Mouse (Mus musculus): ENCODE results near the gene Tuba1a. TPM values are rescaled to one million over a fixed set of nuclear protein-coding genes. Genes with fewer than 3 reads are reported as not detected.
A peak's percentile ranks its signal among the peaks of the same experiment; 100 is the strongest.
"Not testable (repeated sequence)": the region's sequence is repeated elsewhere in the genome, so short reads cannot be mapped to it uniquely, and the experiment has no call there.

Tuba1a gene
- polyA plus RNA-seq, 1 experiment: 279 TPM

DNA sequence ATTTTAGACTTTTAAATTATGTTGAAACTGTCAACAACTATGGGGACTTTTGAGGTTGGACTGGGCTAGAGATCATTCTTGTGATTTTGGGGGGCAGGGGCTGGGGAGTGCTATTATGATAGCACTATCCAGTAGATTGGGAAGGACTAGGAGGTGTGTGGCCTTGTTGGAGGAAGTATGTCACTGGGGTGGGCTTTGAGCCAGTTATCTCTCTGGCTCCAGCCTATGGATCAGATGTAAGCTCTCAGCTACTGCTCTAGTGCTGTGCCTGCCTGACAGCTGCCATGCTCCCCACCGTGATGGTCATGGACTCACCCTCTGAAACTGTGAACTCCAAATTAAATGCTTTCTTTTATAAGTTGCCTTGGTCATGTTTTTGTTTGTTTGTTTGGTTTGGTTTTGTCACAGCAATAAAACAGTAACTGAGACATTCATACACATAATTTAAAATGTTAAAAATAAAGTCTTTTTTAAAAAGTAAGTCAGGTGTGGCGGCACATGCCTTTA is 30.4 kb downstream of the Tuba1a start:
- no peak for DNase-seq (ENCODE audit: low spot score)

DNA sequence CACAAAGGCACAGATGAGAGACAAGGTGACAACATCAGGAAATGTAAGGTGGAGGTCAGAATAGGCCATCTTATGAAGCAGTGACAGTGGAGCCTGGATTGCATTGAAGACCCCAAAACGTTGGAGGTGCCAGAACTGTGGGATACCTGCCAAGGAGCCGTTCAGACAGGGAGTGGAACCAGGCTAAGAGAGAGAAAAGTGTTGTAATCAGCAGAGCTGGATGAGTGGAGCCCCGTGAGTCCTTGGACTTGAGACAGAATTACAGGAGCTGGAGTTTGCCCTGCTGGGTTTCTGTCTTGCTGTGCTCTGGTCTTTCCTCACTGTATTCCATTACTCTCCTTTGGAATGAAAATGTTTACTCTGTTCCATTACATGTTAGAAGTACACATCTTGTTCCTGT is 30.9 kb downstream of the Tuba1a start:
- no peak for DNase-seq (ENCODE audit: low spot score)

DNA sequence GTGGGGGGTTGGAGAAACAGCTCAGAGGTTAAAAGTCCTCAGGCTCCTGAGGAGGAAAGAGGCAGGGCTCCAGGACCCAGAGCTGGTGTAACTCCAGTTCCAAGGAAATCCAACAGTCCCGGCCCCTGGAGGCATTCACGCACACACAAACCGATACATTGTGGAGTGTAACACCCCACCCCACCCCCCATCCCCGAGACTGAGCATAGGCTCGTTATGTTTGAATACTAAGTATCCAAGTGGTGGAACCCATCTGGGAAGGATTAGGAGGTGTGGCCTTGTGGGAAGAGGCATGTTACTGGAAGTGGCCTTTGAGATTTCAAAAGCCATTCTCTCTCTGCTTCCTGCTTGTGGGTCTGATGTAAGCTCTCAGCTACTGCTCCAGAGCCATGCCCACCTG is 32.0 kb downstream of the Tuba1a start:
- DNase-seq (ENCODE audit: low spot score): no peak

DNA sequence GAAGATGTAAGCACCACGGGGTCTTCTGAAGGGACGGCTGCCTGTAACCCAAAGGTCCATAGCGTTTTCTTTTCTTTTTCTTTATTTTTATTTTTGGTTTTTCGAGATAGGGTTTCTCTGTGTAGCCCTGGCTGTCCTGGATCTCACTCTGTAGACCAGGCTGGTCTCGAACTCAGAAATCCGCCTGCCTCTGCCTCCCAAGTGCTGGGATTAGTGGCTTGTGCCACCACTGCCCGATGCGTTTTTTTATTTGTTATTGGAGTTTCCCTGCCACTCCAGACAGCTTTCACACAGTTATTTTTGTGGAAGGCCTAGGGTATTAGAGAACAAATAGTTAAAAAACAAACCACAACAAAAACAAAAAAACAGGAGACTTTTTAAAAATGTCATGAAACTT is 35.0 kb downstream of the Tuba1a start:
- DNase-seq (ENCODE audit: low spot score): not testable (repeated sequence)

DNA sequence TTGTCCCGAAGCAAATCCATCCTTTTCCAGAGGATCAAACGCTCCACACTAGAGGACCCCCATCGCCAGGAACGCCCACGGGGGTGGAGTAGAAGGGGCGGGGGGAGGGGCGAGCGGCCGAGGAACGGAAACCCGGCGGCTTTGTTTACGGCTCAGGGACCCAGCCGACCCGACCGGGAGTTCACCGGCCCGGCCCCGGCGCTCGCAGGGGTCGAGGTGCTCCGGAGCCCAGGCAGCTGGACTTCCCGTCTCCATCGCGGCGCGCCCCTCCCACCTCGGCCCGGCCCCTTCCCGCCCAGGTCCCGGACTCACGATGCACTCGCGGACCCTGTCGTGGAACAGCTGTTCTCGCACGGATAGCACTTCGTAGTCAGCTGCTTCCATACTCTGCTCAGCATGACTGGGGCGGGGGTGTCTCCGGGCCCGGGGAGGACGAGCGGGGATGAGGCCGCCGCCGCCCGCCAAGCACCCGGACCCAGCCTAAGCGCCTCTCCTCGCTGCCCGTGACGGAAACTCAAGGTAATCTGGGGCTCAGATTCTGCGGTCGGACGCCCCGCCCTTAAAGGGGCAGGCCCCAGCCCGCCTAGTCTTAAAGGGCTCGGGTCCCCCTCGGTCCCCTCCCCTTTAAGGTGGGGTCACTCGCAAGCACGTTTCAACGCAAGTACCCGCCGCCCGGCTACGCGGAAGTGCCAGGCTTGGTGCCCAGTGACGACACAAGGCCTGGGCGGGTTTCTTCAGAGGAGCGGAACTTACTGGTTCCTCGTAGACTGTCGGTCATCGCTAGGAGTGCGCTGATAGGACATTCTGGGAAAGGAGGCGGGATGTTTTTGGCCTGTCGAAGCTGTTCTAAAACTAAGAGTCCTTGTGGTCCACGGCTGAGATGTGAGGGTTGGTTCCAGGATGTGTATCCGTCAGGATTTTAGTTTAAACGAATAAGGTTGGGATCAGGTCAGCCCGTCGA is 35.7 kb downstream of the Tuba1a start, which contains the start of gene Lmbr1l:
Gene Lmbr1l (minus strand): TSS at position 694 of the 961 bp plus-strand sequence.
- DNase-seq (ENCODE audit: low spot score): peak; percentile 92

DNA sequence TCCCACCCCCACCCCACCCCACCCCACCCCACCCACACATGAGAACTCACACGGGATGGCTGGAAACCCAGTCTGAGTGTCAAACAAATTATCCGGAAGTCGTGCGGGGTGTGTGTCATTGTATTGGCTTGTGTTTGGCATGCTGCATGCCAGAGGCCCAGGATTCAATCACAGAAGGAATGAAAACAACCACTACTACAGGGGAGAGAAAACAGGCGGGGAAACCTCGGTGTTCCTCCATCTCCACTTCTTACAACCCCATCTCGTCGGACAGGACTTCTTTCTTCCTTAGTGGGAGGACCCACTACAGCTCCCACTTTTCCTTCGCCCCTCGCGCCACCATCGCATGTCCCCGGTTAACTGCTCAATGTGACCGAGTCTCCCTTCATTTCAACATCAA is 36.4 kb downstream of the Tuba1a start:
- no peak for DNase-seq (ENCODE audit: low spot score)

GRCm38 (mm10) chr15:98916016-98916415 is 37.5 kb downstream of the Tuba1a start:
- no peak for DNase-seq (ENCODE audit: low spot score)

DNA sequence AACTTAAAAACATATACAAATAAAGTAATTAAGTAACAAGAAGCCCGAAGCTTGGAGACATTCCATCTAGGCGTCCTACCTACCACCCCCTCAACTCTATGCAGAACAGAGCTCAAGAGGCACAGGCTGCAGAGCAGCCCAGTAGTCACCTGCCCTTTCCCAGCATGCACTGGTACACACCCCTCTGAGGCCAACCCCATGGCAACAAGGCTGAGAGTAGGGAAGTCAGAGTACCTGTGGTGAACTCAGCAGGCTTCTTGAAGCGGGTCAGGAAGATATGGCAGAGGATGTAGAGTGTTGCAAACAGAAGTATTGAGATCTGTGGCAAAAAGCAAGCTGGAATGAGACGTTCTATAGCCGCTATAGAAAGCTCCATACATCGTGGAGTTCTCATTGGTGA is 38.6 kb downstream of the Tuba1a start:
- DNase-seq (ENCODE audit: low spot score): no peak

- DNase-seq (ENCODE audit: low spot score): no peak
Measured at GRCm38 (mm10) chr15:98904692-98905091, 48.8 kb downstream of the Tuba1a start.

- no peak for DNase-seq (ENCODE audit: low spot score)
Measured at GRCm38 (mm10) chr15:98902600-98902999, 50.9 kb downstream of the Tuba1a start.

GRCm38 (mm10) chr15:98901530-98901929 is 52.0 kb downstream of the Tuba1a start:
- DNase-seq (ENCODE audit: low spot score): no peak

Other genes starting within 250 kb of the Tuba1a start
- 3.1 and 4.5 TPM in 2 replicates for gene Ccdc65, start 245.5 kb downstream of the Tuba1a start, polyA plus RNA-seq (2012; rRNA removed)
- 11.7 and 15.9 TPM in 2 replicates for gene Fkbp11, start 225.5 kb downstream of the Tuba1a start, polyA plus RNA-seq (2012; rRNA removed)
- 74.0 and 79.1 TPM in 2 replicates for gene Arf3, start 190.5 kb downstream of the Tuba1a start, polyA plus RNA-seq (2012; rRNA removed)
- 4.0 and 6.8 TPM in 2 replicates for gene Wnt10b, start 175.6 kb downstream of the Tuba1a start, polyA plus RNA-seq (2012; rRNA removed)
- gene Wnt1, start 163.8 kb downstream of the Tuba1a start, polyA plus RNA-seq (2012; rRNA removed): 0.04 and 0.09 TPM in 2 replicates
- gene Ddn, start 144.2 kb downstream of the Tuba1a start, polyA plus RNA-seq (2012; rRNA removed): 0.04 and 0.08 TPM in 2 replicates
- 83.1 and 89.5 TPM in 2 replicates for gene Prkag1, start 122.2 kb downstream of the Tuba1a start, polyA plus RNA-seq (2012; rRNA removed)
- gene Kmt2d, start 82.5 kb downstream of the Tuba1a start, polyA plus RNA-seq (2012; rRNA removed): 25.7 and 39.0 TPM in 2 replicates
- 10.2 and 12.4 TPM in 2 replicates for gene Rhebl1, start 59.2 kb downstream of the Tuba1a start, polyA plus RNA-seq (2012; rRNA removed)
- gene Dhh, start 55.2 kb downstream of the Tuba1a start, polyA plus RNA-seq (2012; rRNA removed): 1.7 and 1.9 TPM in 2 replicates
- gene Lmbr1l, start 35.5 kb downstream of the Tuba1a start, polyA plus RNA-seq (2012; rRNA removed): 32.8 and 43.4 TPM in 2 replicates
- 677 and 758 TPM in 2 replicates for gene Tuba1b, start 19.1 kb downstream of the Tuba1a start, polyA plus RNA-seq (2012; rRNA removed)
- gene Gm49450, start 152 bp downstream of the Tuba1a start, polyA plus RNA-seq (2012; rRNA removed): 0.30 and 0.38 TPM in 2 replicates
- gene Tuba1c, start 76.2 kb upstream of the Tuba1a start, polyA plus RNA-seq (2012; rRNA removed): 94.8 and 129 TPM in 2 replicates
- gene Prph, start 101.5 kb upstream of the Tuba1a start, polyA plus RNA-seq (2012; rRNA removed): 6.4 and 7.1 TPM in 2 replicates
- gene Troap, start 120.9 kb upstream of the Tuba1a start, polyA plus RNA-seq (2012; rRNA removed): 0.78 and 1.5 TPM in 2 replicates
- not detected in 2 replicates for gene C1ql4, start 134.1 kb upstream of the Tuba1a start, polyA plus RNA-seq (2012; rRNA removed)
- 0.10 TPM in 1 of 2 replicates, not detected in the other for gene Dnajc22, start 139.5 kb upstream of the Tuba1a start, polyA plus RNA-seq (2012; rRNA removed)
- 14.2 and 14.3 TPM in 2 replicates for gene Spats2, start 172.2 kb upstream of the Tuba1a start, polyA plus RNA-seq (2012; rRNA removed)